Mouse (Mus musculus): ENCODE measurements around the gene Rxfp4. TPM values are rescaled to one million over a fixed set of nuclear protein-coding genes. Genes with fewer than 3 reads are reported as not detected.

Rxfp4 gene
- polyA plus RNA-seq, 1 experiment from 2014 or later = not detected

DNA sequence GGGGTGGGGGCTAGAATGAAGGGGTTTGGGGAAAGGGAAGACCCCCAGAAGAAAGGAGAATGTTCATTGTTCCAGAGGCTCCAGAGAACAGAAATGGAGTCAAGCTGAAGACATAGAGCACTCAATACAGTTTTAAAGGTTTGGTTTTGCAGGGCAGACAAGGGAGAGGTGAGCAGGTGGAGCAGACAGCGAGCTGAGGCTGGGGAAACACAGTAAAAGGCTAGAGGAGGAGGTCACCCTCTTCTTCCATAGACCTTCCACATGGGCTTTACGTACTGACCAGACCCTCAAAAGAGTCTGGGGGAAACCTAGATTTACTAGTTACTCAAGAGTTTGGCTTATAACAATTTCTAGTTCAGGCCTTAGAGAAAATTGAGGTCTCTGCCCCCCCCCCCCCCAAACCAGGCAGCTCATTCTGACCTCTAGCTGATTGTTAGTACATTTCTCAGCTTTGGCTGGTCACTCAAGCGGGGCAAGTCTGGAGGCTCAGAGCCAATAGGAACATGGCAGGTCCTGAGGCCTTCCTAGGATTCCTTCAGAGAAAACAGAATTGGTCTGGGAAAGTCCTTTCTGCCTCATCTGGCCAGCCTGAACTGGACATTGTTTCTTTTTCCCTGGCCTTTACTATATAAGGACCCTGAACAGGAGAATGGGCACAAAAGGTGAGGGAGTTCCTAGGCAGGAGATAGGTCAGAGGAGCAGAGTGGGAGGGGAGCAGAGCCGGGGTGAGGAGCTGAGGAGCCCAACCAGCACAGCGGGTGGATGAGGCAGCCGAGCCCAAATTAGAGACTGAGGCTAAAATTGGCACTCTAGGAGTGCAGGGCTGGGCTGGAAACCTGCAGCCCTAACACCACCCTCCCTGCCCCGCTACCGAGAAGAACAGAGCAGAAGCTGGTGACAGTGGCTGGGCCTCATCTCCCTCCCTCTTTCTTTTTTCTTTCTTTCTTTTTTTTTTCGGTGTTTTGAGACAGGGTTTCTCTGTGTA, 33.5 kb downstream of the Rxfp4 start:
- peaks cover 22% of the 10 kb centered on the region for H3K4me1 ChIP-seq (replicated peaks; ENCODE audit: control insufficient read depth, insufficient read depth, low read length)
- DNase-seq (ENCODE audit: low spot score) (no peak), ATAC-seq (ENCODE audit: low FRiP score) (no peak)
- no peak overlapping the region for H3K27ac ChIP-seq
- H3K36me3 ChIP-seq (replicated peaks; ENCODE audit: control insufficient read depth, insufficient read depth) = no peaks in the 10 kb centered on the region
- no peak overlapping the region for H3K4me3 ChIP-seq (replicated peaks; ENCODE audit: low read length)
- no peaks in the 10 kb centered on the region for H3K27me3 ChIP-seq (ENCODE audit: control insufficient read depth, insufficient read depth, low read length)
- H3K9ac ChIP-seq = no peak overlapping the region
- no peaks in the 10 kb centered on the region for H3K9me3 ChIP-seq (ENCODE audit: control insufficient read depth, low read length)
- 43% methylated on average over 9 of the region's 9 CpGs for WGBS
- no peak overlapping the region for H3K4me2 ChIP-seq (replicated peaks)

GRCm38 (mm10) chr3:88618074-88618871, 34.7 kb downstream of the Rxfp4 start:
- Histone ChIP-seq H3K36me3 (replicated peaks; ENCODE audit: control insufficient read depth, insufficient read depth) (no peaks in the 10 kb centered on the region), H3K4me1 (replicated peaks; ENCODE audit: control insufficient read depth, insufficient read depth, low read length) (peaks cover 16% of the 10 kb centered on the region), H3K27me3 (ENCODE audit: control insufficient read depth, insufficient read depth, low read length) (no peaks in the 10 kb centered on the region), H3K9ac (no peak overlapping the region), H3K27ac (no peak overlapping the region), H3K4me2 (replicated peaks) (no peak overlapping the region), H3K9me3 (ENCODE audit: control insufficient read depth, low read length) (no peaks in the 10 kb centered on the region), H3K4me3 (replicated peaks; ENCODE audit: low read length) (no peak overlapping the region)
- WGBS = 73% methylated on average over 8 of the region's 8 CpGs
- ATAC-seq (ENCODE audit: low FRiP score) = no peak
- DNase-seq (ENCODE audit: low spot score) = no peak

DNA sequence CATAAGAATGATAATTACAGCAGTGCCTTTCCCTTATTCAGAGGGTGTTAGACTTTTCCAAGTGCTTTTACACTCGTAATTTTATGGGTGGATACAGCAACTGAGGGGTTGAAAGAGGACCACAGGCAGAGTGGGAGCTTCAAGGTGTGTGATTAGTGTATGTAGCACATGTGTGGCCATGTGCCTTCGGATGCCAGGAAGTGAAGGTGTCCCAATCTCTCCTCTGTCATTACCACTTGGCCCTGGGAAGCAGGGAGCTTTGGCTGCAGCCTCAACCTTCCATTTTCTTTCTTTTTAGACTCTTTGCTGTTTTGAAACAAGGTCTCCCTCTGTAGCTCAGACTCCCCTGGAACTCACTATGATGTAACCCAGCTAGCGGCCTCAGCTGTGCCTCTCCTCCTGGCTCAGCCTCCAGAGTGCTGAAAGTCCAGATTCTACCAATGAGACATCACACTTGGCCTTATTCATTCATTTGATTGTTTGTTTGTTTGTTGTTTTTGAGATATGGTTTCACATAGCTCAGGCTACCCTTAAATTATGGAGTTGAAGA, 35.9 kb downstream of the Rxfp4 start:
- Histone ChIP-seq H3K4me1 (replicated peaks; ENCODE audit: control insufficient read depth, insufficient read depth, low read length) (peaks cover 16% of the 10 kb centered on the region), H3K36me3 (replicated peaks; ENCODE audit: control insufficient read depth, insufficient read depth) (no peaks in the 10 kb centered on the region), H3K4me2 (replicated peaks) (no peak overlapping the region), H3K4me3 (replicated peaks; ENCODE audit: low read length) (no peak overlapping the region), H3K27ac (no peak overlapping the region), H3K27me3 (ENCODE audit: control insufficient read depth, insufficient read depth, low read length) (no peaks in the 10 kb centered on the region), H3K9ac (no peak overlapping the region), H3K9me3 (ENCODE audit: control insufficient read depth, low read length) (no peaks in the 10 kb centered on the region)
- 82% methylated on average over 3 of the region's 3 CpGs for WGBS
- ATAC-seq (ENCODE audit: low FRiP score) = no peak
- no peak for DNase-seq (ENCODE audit: low spot score)

DNA sequence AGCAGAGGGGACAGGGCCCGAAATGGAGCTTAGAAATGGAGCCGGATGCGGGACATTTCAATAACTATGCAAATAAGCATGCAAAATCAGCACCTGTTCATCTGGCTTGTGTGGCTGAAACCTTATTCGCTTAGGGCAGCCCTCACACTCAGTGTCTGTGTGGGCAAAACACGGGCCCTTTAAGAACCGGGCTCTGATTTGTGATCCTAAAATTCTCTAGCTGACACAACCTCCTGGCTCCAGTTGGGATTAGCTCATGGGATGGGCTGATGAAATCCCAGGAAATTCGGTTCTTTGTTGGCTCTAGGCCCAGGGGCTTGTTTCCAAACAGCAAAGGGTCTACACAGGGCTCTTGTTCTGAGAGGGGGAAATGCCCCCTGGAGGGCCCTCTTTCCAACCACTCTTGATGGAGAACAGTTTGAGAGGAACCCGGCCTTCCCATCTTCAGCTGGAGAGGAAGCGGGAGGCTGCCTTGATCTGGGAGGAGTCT, 37.0 kb downstream of the Rxfp4 start:
- H3K9ac ChIP-seq = peak overlapping the region; percentile 1; the same call in 1 of the 2 replicates
- no peak for DNase-seq (ENCODE audit: low spot score)
- ATAC-seq (ENCODE audit: low FRiP score) = no peak; the same call in 1 of the 2 replicates
- H3K4me2 ChIP-seq (replicated peaks) = no peak overlapping the region
- peaks cover 16% of the 10 kb centered on the region for H3K4me1 ChIP-seq (replicated peaks; ENCODE audit: control insufficient read depth, insufficient read depth, low read length)
- 39% methylated on average over 9 of the region's 9 CpGs for WGBS
- no peaks in the 10 kb centered on the region for H3K9me3 ChIP-seq (ENCODE audit: control insufficient read depth, low read length)
- H3K27ac ChIP-seq = no peak overlapping the region
- no peaks in the 10 kb centered on the region for H3K27me3 ChIP-seq (ENCODE audit: control insufficient read depth, insufficient read depth, low read length)
- H3K36me3 ChIP-seq (replicated peaks; ENCODE audit: control insufficient read depth, insufficient read depth) = no peaks in the 10 kb centered on the region
- no peak overlapping the region for H3K4me3 ChIP-seq (replicated peaks; ENCODE audit: low read length)

DNA sequence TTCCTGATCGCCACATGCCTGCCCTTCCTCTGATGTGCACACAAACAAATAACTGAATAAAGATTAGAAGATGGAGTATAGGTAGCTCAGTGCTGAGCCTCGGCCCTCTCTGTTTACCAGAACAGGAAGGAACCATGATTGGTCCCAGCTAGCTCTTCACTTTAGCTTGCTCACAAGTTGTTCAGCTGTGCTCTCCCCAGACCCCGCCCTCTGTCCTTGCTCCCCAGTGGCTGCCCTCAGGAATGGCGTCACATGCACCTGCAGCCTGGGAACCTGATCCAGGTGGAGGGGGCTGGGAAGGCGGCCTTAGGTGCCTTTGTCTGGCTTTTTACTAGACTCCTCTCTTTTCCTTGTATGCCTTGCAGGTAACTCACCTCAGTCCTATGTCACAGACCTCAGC, 37.8 kb downstream of the Rxfp4 start:
- 81% methylated on average over 5 of the region's 5 CpGs for WGBS
- no peak overlapping the region for H3K4me2 ChIP-seq (replicated peaks)
- peaks cover 9% of the 10 kb centered on the region; the same call in 1 of the 2 replicates for H3K4me1 ChIP-seq (replicated peaks; ENCODE audit: control insufficient read depth, insufficient read depth, low read length)
- no peaks in the 10 kb centered on the region for H3K27me3 ChIP-seq (ENCODE audit: control insufficient read depth, insufficient read depth, low read length)
- ATAC-seq (ENCODE audit: low FRiP score) (no peak), DNase-seq (ENCODE audit: low spot score) (no peak)
- no peaks in the 10 kb centered on the region for H3K9me3 ChIP-seq (ENCODE audit: control insufficient read depth, low read length)
- no peak overlapping the region for H3K27ac ChIP-seq
- H3K9ac ChIP-seq = no peak overlapping the region
- H3K4me3 ChIP-seq (replicated peaks; ENCODE audit: low read length) = no peak overlapping the region
- H3K36me3 ChIP-seq (replicated peaks; ENCODE audit: control insufficient read depth, insufficient read depth) = no peaks in the 10 kb centered on the region

DNA sequence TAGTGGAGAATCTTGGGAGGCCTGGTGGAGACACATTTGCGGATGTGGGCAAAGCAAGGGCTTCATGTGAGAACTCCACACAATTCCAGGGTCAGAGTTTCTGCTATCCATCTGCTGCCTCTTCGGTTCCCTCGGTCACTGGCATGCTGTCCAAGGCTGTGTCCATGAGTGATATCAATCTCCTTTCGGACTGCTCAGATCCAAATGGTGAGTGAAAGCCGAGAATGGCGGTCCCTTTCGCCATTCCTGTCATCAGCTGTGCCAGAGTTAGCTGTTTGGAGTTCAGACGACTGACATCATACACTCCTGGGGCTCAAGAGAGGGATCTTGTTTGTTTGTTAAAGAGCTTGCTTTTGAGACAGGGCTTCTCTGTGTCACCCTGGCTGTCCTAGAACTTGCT, 38.5 kb downstream of the Rxfp4 start:
- Histone ChIP-seq H3K4me2 (replicated peaks) (no peak overlapping the region), H3K27ac (no peak overlapping the region), H3K9ac (no peak overlapping the region), H3K9me3 (ENCODE audit: control insufficient read depth, low read length) (no peaks in the 10 kb centered on the region), H3K36me3 (replicated peaks; ENCODE audit: control insufficient read depth, insufficient read depth) (no peaks in the 10 kb centered on the region), H3K27me3 (ENCODE audit: control insufficient read depth, insufficient read depth, low read length) (no peaks in the 10 kb centered on the region), H3K4me3 (replicated peaks; ENCODE audit: low read length) (no peak overlapping the region), H3K4me1 (replicated peaks; ENCODE audit: control insufficient read depth, insufficient read depth, low read length) (0 out of 2 replicates have a peak, but pooled peaks cover 9% of the 10 kb centered on the region)
- DNase-seq (ENCODE audit: low spot score) (no peak), ATAC-seq (ENCODE audit: low FRiP score) (no peak)
- 83% methylated on average over 8 of the region's 8 CpGs for WGBS

- no peak for DNase-seq (ENCODE audit: low spot score)
- no peak overlapping the region for H3K27ac ChIP-seq
- H3K4me3 ChIP-seq (replicated peaks; ENCODE audit: low read length) = no peak overlapping the region
- WGBS = 73% methylated on average over 4 of the region's 4 CpGs
- H3K9ac ChIP-seq = no peak overlapping the region
- H3K27me3 ChIP-seq (ENCODE audit: control insufficient read depth, insufficient read depth, low read length) = no peaks in the 10 kb centered on the region
- H3K4me2 ChIP-seq (replicated peaks) = no peak overlapping the region
- H3K36me3 ChIP-seq (replicated peaks; ENCODE audit: control insufficient read depth, insufficient read depth) = no peaks in the 10 kb centered on the region
- ATAC-seq (ENCODE audit: low FRiP score) = no peak
- 0 out of 2 replicates have a peak, but pooled peaks cover 6% of the 10 kb centered on the region for H3K4me1 ChIP-seq (replicated peaks; ENCODE audit: control insufficient read depth, insufficient read depth, low read length)
- H3K9me3 ChIP-seq (ENCODE audit: control insufficient read depth, low read length) = no peaks in the 10 kb centered on the region
Observed at GRCm38 (mm10) chr3:88609066-88609465, 43.9 kb downstream of the Rxfp4 start.

- Histone ChIP-seq H3K36me3 (replicated peaks; ENCODE audit: control insufficient read depth, insufficient read depth) (no peaks in the 10 kb centered on the region), H3K9me3 (ENCODE audit: control insufficient read depth, low read length) (no peaks in the 10 kb centered on the region), H3K4me3 (replicated peaks; ENCODE audit: low read length) (peak overlapping the region; percentile 21; the same call in 1 of the 2 replicates), H3K27ac (no peak overlapping the region), H3K9ac (peak overlapping the region; percentile 50; the same call in 1 of the 2 replicates), H3K4me1 (replicated peaks; ENCODE audit: control insufficient read depth, insufficient read depth, low read length) (0 out of 2 replicates have a peak, but pooled peaks cover 6% of the 10 kb centered on the region), H3K4me2 (replicated peaks) (peak overlapping the region; percentile 54), H3K27me3 (ENCODE audit: control insufficient read depth, insufficient read depth, low read length) (no peaks in the 10 kb centered on the region)
- DNase-seq (ENCODE audit: low spot score) = no peak
- 14% methylated on average over 10 of the region's 10 CpGs for WGBS
- ATAC-seq (ENCODE audit: low FRiP score) = peak; percentile 63
Observed at GRCm38 (mm10) chr3:88607758-88608138, 45.2 kb downstream of the Rxfp4 start.

Data from hindbrain, embryonic 14.5 days (tissue).